In the genomic region with DNA sequence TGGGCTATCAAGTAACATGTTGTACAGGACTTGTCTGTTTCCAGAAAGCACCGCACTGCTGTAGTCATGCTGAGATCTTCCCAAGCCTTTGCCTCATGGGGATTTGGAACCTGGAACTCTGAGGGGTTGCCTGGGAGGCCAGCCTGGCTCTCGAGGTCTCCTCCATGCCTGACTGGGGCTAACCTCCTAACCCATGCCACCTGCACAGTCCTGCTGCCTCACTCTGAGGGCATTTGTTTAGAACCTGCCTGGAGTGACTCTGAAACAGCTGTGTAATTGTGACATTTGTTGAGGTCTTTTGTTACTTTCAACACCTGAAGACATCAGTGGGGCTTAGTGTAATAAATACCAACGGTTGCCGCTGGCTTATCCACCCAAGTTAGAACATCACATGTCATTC, we compare ENCODE assay signal across 28 mouse cellular contexts. TPM values are rescaled to one million over a fixed set of nuclear protein-coding genes. Genes with fewer than 3 reads are reported as not detected.
"Had no signal": no experiment of that assay in that cellular context is flagged by ENCODE, and none has a peak within 500 bp of the region (broad histone marks: within the 10 kb centered on the region; RNA-seq: fewer than 3 reads in every experiment).

No protein-coding gene starts in this region.

- H3K27ac ChIP-seq: liver, embryonic 13.5 days; stomach, postnatal 0 days had no signal

- H3K27me3 ChIP-seq: liver, embryonic 13.5 days had no signal

- DNase-seq: kidney, adult 8-10 months; kidney, postnatal 14 days; kidney, postnatal 4 days; liver, embryonic 13.5 days; lung, adult 2 months; lung, postnatal 14 days; lung, postnatal 4 days; midbrain, embryonic 14.5 days; thymus, adult 2 months; thymus, postnatal 14 days; thymus, postnatal 4 days had no signal

- H3K4me2 ChIP-seq: liver, embryonic 13.5 days; midbrain, embryonic 11.5 days had no signal

- H3K4me1 ChIP-seq: liver, embryonic 13.5 days had no signal

- H3K4me3 ChIP-seq: liver, embryonic 13.5 days had no signal

- H3K9me3 ChIP-seq: liver, embryonic 13.5 days had no signal

- H3K9ac ChIP-seq: liver, embryonic 13.5 days had no signal

- H3K36me3 ChIP-seq: liver, embryonic 13.5 days had no signal

RNA-seq across cellular contexts. Expression of a gene that starts 11.1 kb away (rescaled TPM):
- total RNA-seq: megakaryocyte-erythroid progenitor cell, adult 5-6 weeks had no signal

RNA-seq across cellular contexts. Expression of a gene that starts 41.7 kb away (rescaled TPM):
- total RNA-seq: layer of hippocampus, adult 18-20 months; layer of hippocampus, postnatal 14 days; left cerebral cortex, postnatal 36 days; liver, adult 2 months; megakaryocyte progenitor cell, adult 5-6 weeks; megakaryocyte-erythroid progenitor cell, adult 5-6 weeks; midbrain, postnatal 0 days had no signal
- polyA plus RNA-seq: limb, embryonic 11.5 days; limb, embryonic 14.5 days; liver, adult 2 months; liver, embryonic 13.5 days; liver, embryonic 16.5 days; lung, adult 2 months; lung, embryonic 16.5 days; midbrain, embryonic 11.5 days; midbrain, embryonic 14.5 days; midbrain, postnatal 0 days; neural tube, embryonic 11.5 days; neural tube, embryonic 14.5 days; small intestine, adult 2 months; stomach, embryonic 14.5 days; stomach, postnatal 0 days; thymus, adult 2 months had no signal
